Mouse (Mus musculus) bone marrow, adult 2 months (tissue): Measurements from ENCODE around the gene Cdh5. TPM values are rescaled to one million over a fixed set of nuclear protein-coding genes. Genes with fewer than 3 reads are reported as not detected.

ENCODE experiments used
- H3K27ac ChIP-seq: fragments of 200-500 bp; 2 replicates; pipeline ENCODE4 v1.5.1; 2012; ENCODE audit warnings: low read depth, mild to moderate bottlenecking, control low read depth, inconsistent platforms, low read length; ENCODE audit not compliant: control insufficient read depth, poor library complexity, insufficient read depth
- H3K4me1 ChIP-seq: fragments of 200-500 bp; 2 replicates; pipeline ENCODE4 v1.6.1; 2011; ENCODE audit warnings: low read length; ENCODE audit not compliant: control insufficient read depth, insufficient read depth
- H3K4me3 ChIP-seq: fragments of 200-500 bp; replicated peaks from 2 replicates; pipeline ENCODE3; 2011; ENCODE audit warnings: mild to moderate bottlenecking, low read depth, low read length, control low read depth; ENCODE audit not compliant: control insufficient read depth
- CTCF ChIP-seq: fragments of 200-500 bp; IDR thresholded peaks from 2 replicates; pipeline ENCODE4 v1.5.1; 2011; ENCODE audit warnings: low read length, control low read depth; ENCODE audit not compliant: control insufficient read depth, insufficient read depth
- POLR2A ChIP-seq: fragments of 200-500 bp; IDR thresholded peaks from 2 replicates; pipeline ENCODE4 v1.6.1; 2011; ENCODE audit warnings: low read depth, mild to moderate bottlenecking, control low read depth, low read length, borderline replicate concordance; ENCODE audit not compliant: control insufficient read depth
- WGBS: fragments of 180-500 bp; shearing (Covaris S2); methylation state at CpG from one replicate; pipeline ENCODE4 v1.1.7; 2018; 5-methylcytosine and 5-hydroxymethylcytosine counted together
- polyA plus RNA-seq: library from polyadenylated mRNA; stranded (reverse); fragments of >200 nt; gene quantifications from 2 replicates; pipeline ENCODE4 v1.2.4, GENCODE M21; 2011; ENCODE audit warnings: low replicate concordance; ENCODE audit not compliant: missing spikeins, insufficient read depth, insufficient read length

Cdh5 gene
- polyA plus RNA-seq, result 1.00 and 2.2 TPM in 2 replicates

- H3K4me1 ChIP-seq, result no peaks in the 10 kb centered on the region
- WGBS, result 57% methylated on average over 8 of the region's 8 CpGs
- H3K27ac ChIP-seq, result no peak within 1 kb of the TSS
- no peak within 1 kb of the TSS for H3K4me3 ChIP-seq
- TF ChIP-seq POLR2A, result no peak
- TF ChIP-seq CTCF, result no peak
These were observed at the start of gene Cdh5 for GRCm38 (mm10) chr8:104101415-104101814. Gene Cdh5 (plus strand): TSS chr8:104101625.

- WGBS, result 68% methylated on average over 5 of the region's 5 CpGs
- H3K4me1 ChIP-seq, result no peaks in the 10 kb centered on the region
- no peak overlapping the region for H3K27ac ChIP-seq
- no peak for TF ChIP-seq POLR2A
- no peak for TF ChIP-seq CTCF
- no peak overlapping the region for H3K4me3 ChIP-seq
These were observed 41.5 kb upstream of the Cdh5 start for GRCm38 (mm10) chr8:104059922-104060321.

- Histone ChIP-seq H3K4me1 (no peaks in the 10 kb centered on the region), H3K27ac (no peak overlapping the region), H3K4me3 (no peak overlapping the region)
- WGBS, result 72% methylated on average over 7 of the region's 7 CpGs
- TF ChIP-seq POLR2A (no peak), CTCF (no peak)
These were observed 41.0 kb upstream of the Cdh5 start for GRCm38 (mm10) chr8:104060446-104060845.

- TF ChIP-seq POLR2A, result no peak
- TF ChIP-seq CTCF, result no peak
- H3K4me1 ChIP-seq, result no peaks in the 10 kb centered on the region
- no peak overlapping the region for H3K4me3 ChIP-seq
- H3K27ac ChIP-seq, result no peak overlapping the region
- WGBS, result 65% methylated on average over 6 of the region's 6 CpGs
These were observed 40.1 kb upstream of the Cdh5 start for GRCm38 (mm10) chr8:104061048-104061988.

GRCm38 (mm10) chr8:104061989-104062820 is 39.2 kb upstream of the Cdh5 start:
- Histone ChIP-seq H3K4me1 (no peaks in the 10 kb centered on the region), H3K4me3 (no peak overlapping the region), H3K27ac (no peak overlapping the region)
- TF ChIP-seq CTCF (no peak), POLR2A (no peak)
- 77% methylated on average over 15 of the region's 15 CpGs for WGBS

GRCm38 (mm10) chr8:104065223-104065622 is 36.2 kb upstream of the Cdh5 start:
- H3K27ac ChIP-seq, result no peak overlapping the region
- TF ChIP-seq CTCF (no peak), POLR2A (no peak)
- no peak overlapping the region for H3K4me3 ChIP-seq
- 80% methylated on average over 7 of the region's 7 CpGs for WGBS
- no peaks in the 10 kb centered on the region for H3K4me1 ChIP-seq

- no peaks in the 10 kb centered on the region for H3K4me1 ChIP-seq
- WGBS, result 83% methylated on average over 9 of the region's 9 CpGs
These were observed 35.4 kb upstream of the Cdh5 start for GRCm38 (mm10) chr8:104065906-104066518.

GRCm38 (mm10) chr8:104067390-104067925 is 34.0 kb upstream of the Cdh5 start:
- Histone ChIP-seq H3K4me3 (no peak overlapping the region), H3K27ac (no peak overlapping the region), H3K4me1 (no peaks in the 10 kb centered on the region)
- TF ChIP-seq CTCF (no peak), POLR2A (no peak)
- WGBS, result 79% methylated on average over 12 of the region's 12 CpGs

More at GRCm38 (mm10) chr8:104065906-104066518, 35.4 kb upstream of the Cdh5 start:
- TF ChIP-seq POLR2A, result no peak
- TF ChIP-seq CTCF, result no peak
- Histone ChIP-seq H3K27ac (no peak overlapping the region), H3K4me3 (no peak overlapping the region)
